Mouse (Mus musculus) megakaryocyte, embryonic 14.5 days (primary cell): Measurements from ENCODE around the gene Pax6. TPM values are rescaled to one million over a fixed set of nuclear protein-coding genes. Genes with fewer than 3 reads are reported as not detected.

ENCODE experiments used
- H3K27me3 ChIP-seq: replicated peaks from 2 replicates; pipeline ENCODE3; 2012; ENCODE audit warnings: inconsistent platforms
- H3K36me3 ChIP-seq: replicated peaks from 2 replicates; pipeline ENCODE3; 2012; ENCODE audit warnings: low read length, inconsistent platforms, mixed read lengths
- H3K4me1 ChIP-seq: 2 replicates; pipeline ENCODE4 v1.6.1; 2012; ENCODE audit warnings: inconsistent platforms
- H3K4me3 ChIP-seq: replicated peaks from 2 replicates; pipeline ENCODE3; 2012; ENCODE audit warnings: moderate library complexity, mild to moderate bottlenecking, inconsistent platforms
- H3K9me3 ChIP-seq: 2 replicates; pipeline ENCODE4 v1.6.1; 2012; ENCODE audit warnings: inconsistent platforms
- FLI1 ChIP-seq: IDR thresholded peaks from 2 replicates; pipeline ENCODE4 v1.6.1; 2012; ENCODE audit warnings: low read length, inconsistent platforms, mixed read lengths
- GATA1 ChIP-seq: IDR thresholded peaks from 3 replicates; pipeline ENCODE4 v1.6.1; 2012; ENCODE audit warnings: mixed read lengths, low read length, inconsistent platforms, borderline replicate concordance
- polyA plus RNA-seq: library from polyadenylated mRNA; stranded (reverse); fragments of >175 nt; gene quantifications from 2 replicates; pipeline ENCODE4 v1.2.3, GENCODE M21; 2012; ENCODE audit warnings: low replicate concordance; ENCODE audit not compliant: insufficient read depth

Gene Pax6
- polyA plus RNA-seq: 0.15 TPM in 1 of 2 replicates, not detected in the other

- TF ChIP-seq GATA1 (no peak), FLI1 (no peak)
- peaks cover 23% of the 10 kb centered on the region for H3K9me3 ChIP-seq
- H3K27me3 ChIP-seq: peaks cover 100% of the 10 kb centered on the region
- H3K36me3 ChIP-seq: no peaks in the 10 kb centered on the region
- peaks cover 54% of the 10 kb centered on the region for H3K4me1 ChIP-seq
- peak within 1 kb of the TSS; percentile 56 for H3K4me3 ChIP-seq
Observed at GRCm38 (mm10) chr2:105668271-105669270, at the start of gene Pax6. TSS of gene Pax6 (plus strand) at chr2:105668900.

- TF ChIP-seq GATA1 (no peak), FLI1 (no peak)
- Histone ChIP-seq H3K27me3 (peaks cover 32% of the 10 kb centered on the region), H3K9me3 (no peaks in the 10 kb centered on the region), H3K36me3 (no peaks in the 10 kb centered on the region), H3K4me3 (no peak overlapping the region), H3K4me1 (no peaks in the 10 kb centered on the region)
Observed at GRCm38 (mm10) chr2:105648933-105649332, 19.8 kb upstream of the Pax6 start.

GRCm38 (mm10) chr2:105656456-105656855, 12.2 kb upstream of the Pax6 start:
- H3K27me3 ChIP-seq: peaks cover 68% of the 10 kb centered on the region
- TF ChIP-seq FLI1 (no peak), GATA1 (no peak)
- H3K4me3 ChIP-seq: no peak overlapping the region
- peaks cover 10% of the 10 kb centered on the region; the same call in 1 of the 2 replicates for H3K4me1 ChIP-seq
- no peaks in the 10 kb centered on the region for H3K36me3 ChIP-seq
- H3K9me3 ChIP-seq: no peaks in the 10 kb centered on the region

GRCm38 (mm10) chr2:105659350-105659749, 9.3 kb upstream of the Pax6 start:
- peaks cover 79% of the 10 kb centered on the region for H3K27me3 ChIP-seq
- no peak overlapping the region for H3K4me3 ChIP-seq
- no peak for TF ChIP-seq FLI1
- no peak for TF ChIP-seq GATA1
- no peaks in the 10 kb centered on the region for H3K36me3 ChIP-seq
- H3K9me3 ChIP-seq: peaks cover 7% of the 10 kb centered on the region
- H3K4me1 ChIP-seq: peaks cover 14% of the 10 kb centered on the region; the same call in 1 of the 2 replicates

- Histone ChIP-seq H3K36me3 (no peaks in the 10 kb centered on the region), H3K27me3 (peaks cover 87% of the 10 kb centered on the region), H3K4me1 (peaks cover 14% of the 10 kb centered on the region; the same call in 1 of the 2 replicates), H3K9me3 (peaks cover 7% of the 10 kb centered on the region), H3K4me3 (peak overlapping the region; percentile 50)
- no peak for TF ChIP-seq FLI1
- no peak for TF ChIP-seq GATA1
Observed at GRCm38 (mm10) chr2:105659926-105660873, 8.5 kb upstream of the Pax6 start.

- Histone ChIP-seq H3K36me3 (no peaks in the 10 kb centered on the region), H3K4me1 (peaks cover 14% of the 10 kb centered on the region; the same call in 1 of the 2 replicates), H3K9me3 (peaks cover 7% of the 10 kb centered on the region), H3K27me3 (peaks cover 92% of the 10 kb centered on the region), H3K4me3 (no peak overlapping the region)
- TF ChIP-seq GATA1: no peak
- no peak for TF ChIP-seq FLI1
Observed at GRCm38 (mm10) chr2:105660874-105661622, 7.7 kb upstream of the Pax6 start.

GRCm38 (mm10) chr2:105661623-105662066, 7.1 kb upstream of the Pax6 start:
- TF ChIP-seq FLI1 (no peak), GATA1 (no peak)
- peaks cover 94% of the 10 kb centered on the region for H3K27me3 ChIP-seq
- H3K4me1 ChIP-seq: peaks cover 15% of the 10 kb centered on the region
- H3K9me3 ChIP-seq: peaks cover 9% of the 10 kb centered on the region
- H3K36me3 ChIP-seq: no peaks in the 10 kb centered on the region
- no peak overlapping the region for H3K4me3 ChIP-seq

- H3K4me3 ChIP-seq: no peak overlapping the region
- peaks cover 14% of the 10 kb centered on the region for H3K9me3 ChIP-seq
- H3K27me3 ChIP-seq: peaks cover 94% of the 10 kb centered on the region
Observed at GRCm38 (mm10) chr2:105662121-105662520, 6.6 kb upstream of the Pax6 start.

GRCm38 (mm10) chr2:105662606-105663005, 6.1 kb upstream of the Pax6 start:
- H3K27me3 ChIP-seq: peaks cover 94% of the 10 kb centered on the region

More at GRCm38 (mm10) chr2:105662121-105662520, 6.6 kb upstream of the Pax6 start:
- Histone ChIP-seq H3K36me3 (no peaks in the 10 kb centered on the region), H3K4me1 (peaks cover 20% of the 10 kb centered on the region)
- TF ChIP-seq GATA1 (no peak), FLI1 (no peak)

More at GRCm38 (mm10) chr2:105662606-105663005, 6.1 kb upstream of the Pax6 start:
- peaks cover 25% of the 10 kb centered on the region for H3K4me1 ChIP-seq
- H3K36me3 ChIP-seq: no peaks in the 10 kb centered on the region
- H3K9me3 ChIP-seq: peaks cover 16% of the 10 kb centered on the region
- no peak overlapping the region for H3K4me3 ChIP-seq
- no peak for TF ChIP-seq FLI1
- TF ChIP-seq GATA1: no peak
